Mouse (Mus musculus) induced T-regulatory cell, adult 2 months (primary cell): Measurements from ENCODE around the gene Lrch4.
"Not testable (repeated sequence)": the region's sequence is repeated elsewhere in the genome, so short reads cannot be mapped to it uniquely, and the experiment has no call there.

Source experiments
- DNase-seq: peaks from one replicate; pipeline ENCODE4 v3.0.0-alpha.2; 2012; ENCODE audit warnings: low read depth

Lrch4 gene

DNA sequence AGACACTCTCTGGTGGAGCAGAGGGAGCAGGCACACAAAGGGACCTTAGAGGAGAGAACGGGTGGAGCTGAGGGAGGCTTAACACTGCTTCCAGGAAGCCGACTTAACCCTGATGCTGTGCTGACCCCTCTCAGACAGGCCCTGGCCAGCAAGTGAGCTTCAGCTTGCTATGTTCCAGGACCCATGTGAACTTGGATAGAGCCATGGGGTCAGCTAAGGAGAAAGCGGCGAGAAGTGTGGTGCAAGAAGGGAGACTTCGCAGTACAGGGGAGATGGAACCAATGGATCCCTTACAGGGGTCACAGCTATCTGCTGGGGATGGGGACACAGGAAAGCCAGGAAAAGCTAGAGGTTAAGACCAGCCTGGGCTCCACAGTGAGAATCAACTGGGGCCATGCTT lies 15.8 kb upstream of the Lrch4 start:
- no peak for DNase-seq

- no peak for DNase-seq
These were observed 15.4 kb upstream of the Lrch4 start, which contains the start of gene Pcolce for GRCm38 (mm10) chr5:137613550-137613949. Gene Pcolce (minus strand): TSS chr5:137613784.

- not testable (repeated sequence) for DNase-seq
These were observed 14.0 kb upstream of the Lrch4 start for GRCm38 (mm10) chr5:137614921-137615320.

- no peak for DNase-seq
These were observed 13.6 kb upstream of the Lrch4 start for GRCm38 (mm10) chr5:137615347-137615746.

DNA sequence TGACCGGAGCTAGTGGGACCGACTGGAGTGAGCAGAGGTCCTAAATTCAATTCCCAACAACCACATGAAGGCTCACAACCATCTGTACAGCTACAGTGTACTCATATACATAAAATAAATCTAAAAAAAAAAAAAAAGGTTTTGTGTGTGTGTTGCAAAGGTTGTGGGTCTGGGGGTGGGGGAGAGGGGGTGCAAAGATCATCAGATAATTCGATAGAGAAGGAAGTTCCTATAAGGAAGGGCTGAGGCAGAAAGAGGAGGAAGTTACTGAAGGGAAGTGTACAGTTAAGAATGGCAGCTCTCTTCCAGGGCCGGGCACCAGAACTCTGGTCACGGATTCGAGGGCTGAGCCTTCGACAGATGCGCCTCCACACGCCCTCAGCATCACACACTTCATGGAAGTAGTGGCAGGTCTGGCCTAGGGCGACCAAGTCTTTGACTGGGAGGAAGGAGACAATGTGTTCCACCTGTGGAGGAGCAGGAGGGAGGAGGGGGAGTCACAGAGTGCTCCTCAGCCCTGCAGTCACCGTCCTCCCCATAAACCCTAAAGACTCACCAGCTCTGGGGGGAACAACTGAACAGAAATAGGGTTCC lies 4.9 kb upstream of the Lrch4 start:
- no peak for DNase-seq

GRCm38 (mm10) chr5:137627991-137628390 lies 930 bp upstream of the Lrch4 start:
- DNase-seq: no peak

DNA sequence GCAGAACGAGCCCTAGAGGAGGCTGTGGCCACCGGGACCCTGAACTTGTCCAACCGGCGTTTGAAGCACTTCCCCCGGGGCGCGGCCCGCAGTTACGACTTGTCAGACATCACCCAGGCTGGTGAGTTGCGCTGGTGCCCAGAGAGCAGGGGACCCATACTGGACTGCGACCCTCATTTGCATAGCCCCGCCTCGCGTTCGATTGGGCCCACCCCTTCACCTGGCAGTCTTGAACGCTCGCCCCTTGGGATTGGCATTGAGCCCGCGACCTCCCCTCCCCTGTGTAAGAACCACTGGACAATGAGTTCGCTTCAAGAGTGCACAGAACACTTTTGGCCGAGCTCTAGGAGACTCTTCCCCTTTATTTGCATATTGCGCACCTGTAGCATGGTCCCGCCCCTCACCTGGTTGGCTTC lies 393 bp downstream of the Lrch4 start:
- peak; percentile 80 for DNase-seq

DNA sequence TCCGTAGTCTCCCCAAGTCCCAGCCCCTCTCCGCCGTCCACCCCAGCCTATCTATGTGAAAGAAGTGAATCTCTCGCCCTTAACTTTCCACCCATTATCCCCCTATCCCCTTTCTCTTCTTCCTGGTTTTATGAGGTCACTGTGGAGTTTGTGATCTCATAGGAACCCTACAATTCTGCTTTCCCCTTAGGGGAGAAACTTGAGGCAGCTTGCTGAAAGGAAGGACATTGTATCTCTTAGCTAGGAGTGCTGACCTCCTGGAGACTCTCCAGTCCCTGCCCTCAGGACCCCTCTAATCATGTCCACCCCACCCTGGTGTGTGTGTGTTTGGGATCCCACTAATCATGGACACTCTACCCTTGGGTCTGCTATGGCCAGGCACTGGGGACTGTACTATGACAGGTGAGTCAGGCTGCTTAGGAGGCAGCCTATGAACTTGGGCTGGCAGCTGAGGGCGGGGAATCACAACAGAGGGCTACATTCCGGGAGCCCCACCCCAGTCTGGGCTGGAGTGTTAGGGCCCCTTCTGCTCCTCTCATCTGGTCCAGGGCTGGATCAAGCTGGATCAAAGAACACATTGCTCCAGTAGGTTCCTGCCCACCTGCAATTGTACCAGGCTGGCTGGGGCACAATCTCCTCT lies 1.1 kb downstream of the Lrch4 start:
- peak; percentile 60 for DNase-seq

DNA sequence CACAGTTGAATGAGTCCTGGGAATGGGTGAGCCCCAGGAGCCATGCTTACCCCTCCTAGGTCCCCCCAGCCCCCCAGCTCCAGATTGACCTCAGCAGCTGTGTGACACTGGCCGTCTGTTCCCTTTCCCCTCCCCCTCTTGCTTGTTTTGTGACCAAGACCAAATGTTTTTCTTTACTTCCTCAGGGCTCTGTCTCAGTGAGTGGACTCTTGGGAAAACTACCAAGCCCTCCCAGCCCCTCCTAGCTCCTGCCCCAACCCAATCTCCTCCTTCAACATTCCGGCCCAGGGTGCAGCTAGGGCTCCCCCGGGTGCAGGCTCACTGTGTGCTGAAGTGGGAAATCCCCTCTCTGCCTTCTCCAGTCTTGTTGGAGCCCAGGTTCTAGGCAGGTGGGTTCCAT lies 1.7 kb downstream of the Lrch4 start:
- no peak for DNase-seq

GRCm38 (mm10) chr5:137631171-137631570 lies 2.2 kb downstream of the Lrch4 start:
- DNase-seq: peak; percentile 89

- DNase-seq: peak; percentile 62
These were observed 2.7 kb downstream of the Lrch4 start for GRCm38 (mm10) chr5:137631591-137631990.

- no peak for DNase-seq
These were observed 4.6 kb downstream of the Lrch4 start for GRCm38 (mm10) chr5:137633397-137634084.

- no peak for DNase-seq
These were observed 10.6 kb downstream of the Lrch4 start for GRCm38 (mm10) chr5:137639472-137639871.

DNA sequence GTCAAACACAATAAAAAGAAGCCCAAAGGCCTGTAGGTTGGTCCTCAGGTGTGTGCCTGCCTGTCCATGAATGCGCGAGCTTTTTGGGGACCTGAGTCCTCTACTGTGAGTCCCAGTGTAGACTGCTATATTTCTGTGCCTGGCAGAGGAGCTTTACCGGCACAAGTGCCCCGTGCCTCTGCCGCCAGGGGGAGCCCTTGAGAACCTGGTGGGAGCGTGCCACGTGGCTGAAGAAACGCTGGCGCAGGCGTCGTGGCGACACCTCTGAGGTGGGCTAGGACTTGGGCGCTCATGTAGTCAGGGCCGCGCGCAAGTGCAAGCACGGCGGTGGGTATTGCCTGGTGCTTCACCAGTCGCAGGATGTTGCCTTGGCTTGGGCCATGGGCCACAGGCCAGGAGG lies 12.1 kb downstream of the Lrch4 start, which contains the start of gene Sap25:
Sap25 (plus strand) TSS at position 281 of the 400 bp plus-strand sequence.
- DNase-seq: peak; percentile 55

DNA sequence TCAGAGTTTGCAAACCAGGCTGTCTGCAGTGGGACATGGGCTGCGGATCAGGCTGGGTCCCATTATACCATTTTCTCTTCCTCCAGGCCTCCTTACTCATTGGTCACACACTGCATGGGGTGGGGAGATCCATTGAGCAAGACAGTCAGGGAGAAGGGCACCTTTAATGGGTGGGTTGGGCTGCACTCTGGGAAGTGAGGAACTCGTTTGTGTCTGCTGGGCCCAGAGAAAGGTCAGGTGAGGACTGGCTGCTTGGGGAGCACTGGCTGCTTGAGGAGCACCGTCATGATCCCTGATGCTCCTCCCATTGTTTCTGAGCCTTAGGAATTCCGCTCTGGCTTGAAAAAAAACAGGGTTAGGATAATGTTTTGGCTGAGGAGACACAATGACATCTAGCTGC lies 14.0 kb downstream of the Lrch4 start:
- no peak for DNase-seq

DNA sequence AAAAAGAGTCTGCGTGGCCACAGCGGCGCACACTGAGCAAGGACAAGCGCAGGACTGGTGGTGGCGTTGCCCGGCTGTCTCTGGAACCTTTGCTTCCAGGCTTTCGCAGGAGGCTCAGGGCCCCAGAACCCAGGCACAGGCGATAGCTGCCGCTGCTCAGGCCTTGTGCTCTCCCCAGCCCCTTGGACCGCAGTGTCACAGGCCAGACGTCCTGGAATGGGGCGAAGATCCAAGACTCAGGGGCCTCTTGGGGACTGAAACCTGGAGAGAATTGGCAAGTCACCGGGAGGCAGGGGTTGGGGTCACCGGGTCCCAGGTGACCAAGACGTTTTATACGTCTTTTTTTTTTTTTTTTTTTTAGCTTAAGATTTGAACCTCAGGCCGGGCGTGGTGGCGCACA lies 15.6 kb downstream of the Lrch4 start:
- no peak for DNase-seq

- DNase-seq: peak; percentile 65
These were observed 16.2 kb downstream of the Lrch4 start for GRCm38 (mm10) chr5:137645091-137645651.

- DNase-seq: no peak
These were observed 16.8 kb downstream of the Lrch4 start, which contains the start of gene Irs3 for GRCm38 (mm10) chr5:137645652-137646091. Gene Irs3 (minus strand): TSS chr5:137645714.

GRCm38 (mm10) chr5:137647827-137648601 lies 19.1 kb downstream of the Lrch4 start:
- peak; percentile 75 for DNase-seq

DNA sequence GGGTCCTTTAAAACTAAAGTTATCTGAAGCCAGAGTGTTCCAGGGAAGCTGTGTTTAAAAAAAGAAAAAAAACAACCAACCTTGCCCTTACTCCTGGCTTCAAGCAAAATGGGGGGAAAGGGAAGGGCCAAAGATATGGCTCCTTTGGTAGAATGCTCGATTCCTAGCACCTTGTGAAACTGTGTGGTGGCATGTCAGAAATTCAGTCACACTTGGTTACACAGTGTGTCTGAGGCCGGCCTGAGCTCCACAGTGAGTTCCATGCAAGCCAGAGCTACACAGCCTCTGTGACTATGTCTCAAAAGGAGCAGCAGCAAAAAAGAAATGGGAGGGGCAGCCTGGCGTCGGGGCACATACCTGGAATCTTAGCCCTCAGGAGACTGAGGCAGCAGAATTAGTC lies 20.3 kb downstream of the Lrch4 start:
- no peak for DNase-seq

GRCm38 (mm10) chr5:137649669-137650571 lies 21.0 kb downstream of the Lrch4 start:
- DNase-seq: no peak
